Mouse (Mus musculus) liver, embryonic 18 days (tissue): Measurements from ENCODE around the gene Gfpt2. TPM values are rescaled to one million over a fixed set of nuclear protein-coding genes. Genes with fewer than 3 reads are reported as not detected.

Experiments
- polyA plus RNA-seq: library from polyadenylated mRNA; depleted of rRNA; stranded (reverse); fragments of >200 nt; gene quantifications from 2 replicates; pipeline ENCODE4 v1.2.3, GENCODE M21; 2012; rRNA removed

Gene Gfpt2
- 0.47 and 0.52 TPM in 2 replicates for polyA plus RNA-seq

GRCm38 (mm10) chr11:49793619-49794341 lies at the start of gene Gfpt2:
Gfpt2 (plus strand) TSS chr11:49794178.

GRCm38 (mm10) chr11:49846401-49847070 lies 52.6 kb downstream of the Gfpt2 start, which contains the start of gene Mapk9:
Mapk9 (plus strand) TSS chr11:49846751.

Other genes with a start within 250 kb of the Gfpt2 start
- not detected in 2 replicates for gene Olfr1380, start 237.3 kb upstream of the Gfpt2 start, polyA plus RNA-seq
- 3.6 and 4.3 TPM in 2 replicates for gene Flt4, start 184.9 kb upstream of the Gfpt2 start, polyA plus RNA-seq
- gene Scgb3a1, start 130.6 kb upstream of the Gfpt2 start, polyA plus RNA-seq = 0.09 and 0.10 TPM in 2 replicates
- gene Cnot6, start 81.5 kb upstream of the Gfpt2 start, polyA plus RNA-seq = 14.4 and 14.9 TPM in 2 replicates
- gene Mapk9, start 52.6 kb downstream of the Gfpt2 start, polyA plus RNA-seq = 12.1 and 13.0 TPM in 2 replicates
- gene Rasgef1c, start 107.7 kb downstream of the Gfpt2 start, polyA plus RNA-seq = 0.02 TPM in 1 of 2 replicates, not detected in the other
- gene Rnf130, start 231.2 kb downstream of the Gfpt2 start, polyA plus RNA-seq = 35.9 and 36.9 TPM in 2 replicates